Mouse (Mus musculus): Measurements from ENCODE around the gene Olfr1228. TPM values are rescaled to one million over a fixed set of nuclear protein-coding genes. Genes with fewer than 3 reads are reported as not detected.

Olfr1228 gene
- not detected for total RNA-seq (2021)
- long read RNA-seq, experiment 1 = 0 reads
- long read RNA-seq, experiment 2 = 0 reads

GRCm38 (mm10) chr2:89253962-89254361 lies at the start of gene Olfr1228:
Gene Olfr1228 (minus strand): TSS chr2:89254062.
- DNase-seq = no peak
- intact Hi-C loops (cut with DNase I) = no loop called here

GRCm38 (mm10) chr2:89297168-89297567 lies 43.3 kb upstream of the Olfr1228 start, which contains the start of gene Olfr1230:
Gene Olfr1230 (minus strand): TSS chr2:89297268.
- DNase-seq = no peak
- intact Hi-C loops (cut with DNase I) = no loop called here

GRCm38 (mm10) chr2:89287914-89288313 lies 34.1 kb upstream of the Olfr1228 start, which contains the start of gene Olfr1229:
Gene Olfr1229 (minus strand): TSS chr2:89288014.
- no peak for DNase-seq
- intact Hi-C loops (cut with DNase I) = no loop called here

DNA sequence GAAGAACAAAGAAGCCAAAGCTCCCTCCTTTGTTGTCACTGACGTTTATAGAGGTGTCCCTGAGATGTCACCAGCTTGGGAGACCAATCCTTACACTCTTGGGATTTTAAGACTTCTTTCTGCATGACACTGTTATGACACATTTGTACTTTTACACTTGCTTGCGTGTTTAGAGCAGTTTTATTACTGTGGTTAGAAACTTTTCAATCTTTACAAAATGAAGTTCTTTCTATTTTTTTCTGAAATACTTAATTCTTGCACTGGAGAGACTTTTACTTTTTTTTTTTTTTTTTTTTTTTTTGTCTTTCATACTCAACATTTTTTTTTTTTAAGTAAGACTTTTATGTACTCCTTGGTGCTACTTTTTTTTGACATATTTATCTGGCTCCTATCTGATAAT lies 53.9 kb downstream of the Olfr1228 start, which contains the start of gene Olfr1226:
Gene Olfr1226, minus strand, starts transcription at position 101 of the 400 bp plus-strand sequence.
- DNase-seq = no peak
- intact Hi-C loops (cut with DNase I) = no loop called here

Other genes starting within 250 kb of the Olfr1228 start
- not detected for gene Olfr1215, start 247.1 kb downstream of the Olfr1228 start, total RNA-seq (2021)
- gene Olfr1216, start 235.7 kb downstream of the Olfr1228 start, total RNA-seq (2021) = not detected
- not detected for gene Olfr1217, start 222.0 kb downstream of the Olfr1228 start, total RNA-seq (2021)
- not detected for gene Olfr1218, start 192.9 kb downstream of the Olfr1228 start, total RNA-seq (2021)
- not detected for gene Olfr1219, start 170.5 kb downstream of the Olfr1228 start, total RNA-seq (2021)
- gene Olfr1220, start 147.2 kb downstream of the Olfr1228 start, total RNA-seq (2021) = not detected
- not detected for gene Olfr1221, start 136.8 kb downstream of the Olfr1228 start, total RNA-seq (2021)
- gene Olfr1222, start 121.0 kb downstream of the Olfr1228 start, total RNA-seq (2021) = not detected
- gene Olfr1223, start 102.5 kb downstream of the Olfr1228 start, total RNA-seq (2021) = not detected
- gene Olfr1224-ps1, start 90.0 kb downstream of the Olfr1228 start, total RNA-seq (2021) = not detected
- not detected for gene Olfr1225, start 79.4 kb downstream of the Olfr1228 start, total RNA-seq (2021)
- not detected for gene Olfr1226, start 54.0 kb downstream of the Olfr1228 start, total RNA-seq (2021)
- not detected for gene Olfr1229, start 34.0 kb upstream of the Olfr1228 start, total RNA-seq (2021)
- gene Olfr1230, start 43.2 kb upstream of the Olfr1228 start, total RNA-seq (2021) = not detected
- not detected for gene Olfr1231, start 53.0 kb upstream of the Olfr1228 start, total RNA-seq (2021)
- gene Olfr1232, start 75.6 kb upstream of the Olfr1228 start, total RNA-seq (2021) = not detected
- not detected for gene Olfr1233, start 88.3 kb upstream of the Olfr1228 start, total RNA-seq (2021)
- gene Olfr1234, start 110.8 kb upstream of the Olfr1228 start, total RNA-seq (2021) = not detected
- gene Olfr1238, start 155.6 kb upstream of the Olfr1228 start, total RNA-seq (2021) = not detected
- gene Olfr1239, start 166.3 kb upstream of the Olfr1228 start, total RNA-seq (2021) = not detected
- gene Olfr1240, start 188.9 kb upstream of the Olfr1228 start, total RNA-seq (2021) = not detected
- gene Olfr1241, start 233.1 kb upstream of the Olfr1228 start, total RNA-seq (2021) = not detected
- not detected for gene Olfr1242, start 244.3 kb upstream of the Olfr1228 start, total RNA-seq (2021)

Measured in gastrocnemius, postnatal 36 days (tissue).